Mouse (Mus musculus) adrenal gland, adult 2 months (tissue): ENCODE results near the gene Retnla. TPM values are rescaled to one million over a fixed set of nuclear protein-coding genes. Genes with fewer than 3 reads are reported as not detected.
"Not testable (repeated sequence)": the region's sequence is repeated elsewhere in the genome, so short reads cannot be mapped to it uniquely, and the experiment has no call there.

Source experiments
- DNase-seq: peaks from one replicate; pipeline ENCODE4 v3.0.0; 2021
- long read RNA-seq: library from polyadenylated mRNA; stranded (forward); transcript quantifications from one replicate; pipeline ENCODE4 v2.0.0, GENCODE M21; 2021
- polyA plus RNA-seq: library from polyadenylated mRNA; depleted of rRNA; stranded (reverse); fragments of >200 nt; gene quantifications from 2 replicates; pipeline ENCODE4 v1.2.3, GENCODE M21; 2012; rRNA removed
- total RNA-seq, 2 experiments: library from RNA; stranded (reverse); gene quantifications; 2 replicates each; pipeline ENCODE4 v1.2.3; 2021

The Retnla gene
- total RNA-seq (10 to 100 TPM; 14.5 to 36.5 TPM), polyA plus RNA-seq (23.0 and 26.3 TPM in 2 replicates)
- long read RNA-seq, transcript Retnla-201 (4 exons, 599 nt): major isoform, 6 of 8 reads
- long read RNA-seq, partial matches to known transcripts: 1 of 8 reads
- long read RNA-seq, other reads (novel, unspliced or antisense): 1 of 8 reads

DNA sequence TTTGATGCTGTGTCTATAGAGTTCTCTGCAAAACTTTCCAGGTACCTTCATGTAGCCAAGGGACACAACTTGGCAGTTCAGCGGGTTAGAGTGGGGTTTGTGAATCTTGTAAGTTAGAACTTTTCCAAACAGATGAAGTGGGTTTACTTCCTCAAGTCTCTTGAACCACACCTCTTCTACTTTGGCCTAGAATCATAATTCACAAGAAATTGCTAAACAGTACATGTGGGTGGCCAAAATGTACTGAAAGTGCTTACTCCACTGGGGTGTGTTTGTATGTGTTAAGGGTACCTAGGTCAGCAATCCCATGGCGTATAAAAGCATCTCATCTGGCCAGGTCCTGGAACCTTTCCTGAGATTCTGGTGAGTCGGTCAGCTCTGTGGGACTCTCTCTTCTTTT, at the start of gene Retnla:
TSS of gene Retnla (plus strand) at position 286 of the 400 bp plus-strand sequence.
- DNase-seq: no peak

- no peak for DNase-seq
Observed at GRCm38 (mm10) chr16:48798285-48798684, 44.1 kb upstream of the Retnla start.

DNA sequence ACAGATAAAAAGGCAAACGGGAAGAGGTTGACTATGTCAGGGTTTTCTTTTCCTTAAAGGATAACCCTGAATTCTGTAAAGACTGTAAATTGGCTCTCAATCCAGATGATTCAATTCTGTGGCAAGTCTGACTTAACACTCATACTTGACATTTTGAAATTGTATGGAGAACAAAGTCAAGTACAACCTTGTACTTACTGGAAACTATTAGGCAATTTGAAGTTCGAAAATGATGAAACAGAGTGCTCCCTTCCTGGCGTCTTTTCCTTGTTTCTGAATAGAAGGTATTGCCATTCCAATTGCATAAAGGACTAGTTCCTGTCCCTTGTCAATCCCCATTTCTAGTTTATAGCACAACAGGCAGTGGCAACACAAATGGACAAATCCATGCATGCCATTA, 42.9 kb upstream of the Retnla start:
- DNase-seq: peak; percentile 22

GRCm38 (mm10) chr16:48800906-48801305, 41.4 kb upstream of the Retnla start:
- no peak for DNase-seq

DNA sequence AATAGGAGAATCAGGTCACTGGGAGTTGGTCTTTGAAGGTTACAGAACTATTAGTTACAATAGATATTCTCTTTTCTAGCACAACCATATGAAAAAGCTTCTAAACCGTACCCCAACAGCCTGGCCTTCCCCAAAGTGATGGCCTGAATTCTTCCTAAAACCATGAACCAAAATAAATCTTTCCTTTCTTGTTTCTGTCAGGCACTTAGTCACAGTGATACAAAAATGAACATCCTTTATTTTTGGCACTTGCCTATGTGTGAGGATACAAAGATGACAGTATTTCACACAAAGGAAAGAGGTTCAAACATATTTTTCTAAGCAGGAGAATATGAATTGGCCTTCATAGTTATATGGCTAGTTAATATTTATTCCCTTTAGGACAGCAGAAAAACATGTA, 36.9 kb upstream of the Retnla start:
- no peak for DNase-seq

DNA sequence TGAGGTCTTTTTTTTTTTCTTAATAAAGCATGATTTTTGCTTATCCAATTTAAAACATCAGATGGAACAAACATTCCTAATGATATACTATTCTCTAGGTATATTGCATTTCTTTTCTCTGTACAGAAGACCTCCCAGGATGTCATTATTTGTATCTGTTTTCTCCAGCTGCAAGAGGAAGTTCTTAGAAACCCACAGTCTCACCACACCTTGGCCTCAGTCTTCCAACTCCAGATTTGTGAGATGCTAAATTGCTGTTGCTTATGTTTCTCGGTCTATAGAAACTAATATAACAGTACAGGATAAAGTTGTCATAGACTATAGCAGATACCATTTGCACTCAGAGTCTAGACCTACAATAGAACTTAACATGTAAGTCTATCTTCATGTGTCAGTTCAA, 35.8 kb upstream of the Retnla start:
- no peak for DNase-seq

DNA sequence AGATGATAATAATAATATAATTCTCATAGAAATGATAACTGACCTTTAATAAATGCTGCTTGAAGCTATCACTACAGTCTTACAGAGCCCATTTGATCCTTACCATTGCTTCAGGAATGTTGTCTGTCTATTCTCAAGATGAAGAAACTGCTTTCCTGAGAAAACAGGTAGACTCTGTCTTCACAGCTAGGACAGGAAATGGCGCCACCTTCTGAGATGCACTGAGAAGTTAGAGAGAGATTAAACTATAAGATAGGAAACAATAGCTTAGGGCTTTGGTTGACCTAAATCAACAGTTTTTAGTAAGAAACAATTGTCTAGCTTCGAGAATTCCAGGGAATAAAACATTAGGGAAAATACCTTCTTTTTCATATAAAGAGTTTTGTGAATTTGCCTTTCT, 33.0 kb upstream of the Retnla start:
- DNase-seq: no peak

DNA sequence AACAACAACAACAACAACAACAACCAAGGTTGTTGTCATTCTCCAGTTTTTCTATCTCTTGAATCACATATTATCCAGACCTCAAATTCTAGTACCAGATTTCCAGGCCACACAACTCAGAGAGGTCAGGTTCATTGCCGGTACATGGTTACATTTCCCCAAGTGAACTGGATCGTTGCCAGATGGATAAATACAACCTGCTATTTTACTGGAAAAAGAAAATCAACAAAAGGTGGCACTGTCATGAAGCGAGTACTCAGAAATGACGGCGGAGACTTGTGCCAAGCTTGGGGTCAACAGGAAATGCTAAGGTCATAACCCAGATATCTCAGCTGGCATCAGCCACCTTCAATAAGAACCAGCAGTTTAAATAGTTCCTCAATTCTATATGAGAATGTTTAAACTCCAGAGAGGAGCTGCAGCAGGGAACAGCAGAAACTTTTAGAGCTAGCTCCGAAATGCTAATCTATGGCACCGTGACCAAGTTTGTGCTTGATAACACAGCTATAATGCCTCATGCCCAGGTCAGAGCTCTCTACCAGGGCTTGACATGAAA, 30.4 kb upstream of the Retnla start:
- DNase-seq: no peak

DNA sequence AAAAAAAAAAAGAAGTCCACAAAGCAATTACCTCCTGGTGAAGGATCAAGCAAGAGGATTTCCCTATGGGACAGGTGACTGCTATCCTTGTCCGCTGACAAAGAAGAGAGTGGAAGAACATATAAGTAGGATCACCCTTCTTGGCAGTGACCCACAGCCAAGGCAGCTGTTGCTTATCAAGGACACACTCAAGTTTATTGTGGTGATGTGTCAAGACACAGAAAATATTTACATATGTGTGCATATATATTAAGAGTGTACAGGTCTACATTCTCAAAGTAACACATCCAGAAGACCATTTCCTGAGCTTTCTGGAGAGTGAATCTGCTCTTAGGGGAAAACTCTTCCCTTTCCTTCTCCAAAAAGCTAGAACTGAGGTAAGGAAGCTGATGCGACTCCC, 25.7 kb upstream of the Retnla start, which contains the start of gene Retnlb:
TSS of gene Retnlb (plus strand) at position 162 of the 400 bp plus-strand sequence.
- no peak for DNase-seq

GRCm38 (mm10) chr16:48818524-48818923, 23.8 kb upstream of the Retnla start:
- DNase-seq: no peak

- no peak for DNase-seq
Observed at GRCm38 (mm10) chr16:48826474-48826873, 15.9 kb upstream of the Retnla start.

DNA sequence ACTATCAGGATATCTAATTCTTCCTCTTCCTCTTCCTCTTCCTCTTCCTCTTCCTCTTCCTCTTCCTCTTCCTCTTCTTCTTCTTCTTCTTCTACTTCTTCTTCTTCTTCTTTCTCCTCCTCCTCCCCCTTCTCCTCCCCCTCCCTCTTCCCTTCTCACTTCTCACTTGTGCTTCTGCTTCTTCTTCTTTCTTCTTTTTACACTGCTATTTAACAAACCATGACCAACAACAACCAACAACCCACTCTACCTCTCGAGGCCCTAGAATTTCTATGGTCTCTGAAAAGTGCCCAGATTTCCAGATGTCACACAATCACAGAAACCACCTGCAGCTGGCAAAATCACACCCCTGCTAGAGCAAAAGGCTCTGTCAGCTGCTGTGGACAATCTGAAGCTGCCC, 14.7 kb upstream of the Retnla start:
- no peak for DNase-seq

- DNase-seq: no peak
Observed at GRCm38 (mm10) chr16:48829060-48829459, 13.3 kb upstream of the Retnla start.

GRCm38 (mm10) chr16:48832055-48832454, 10.3 kb upstream of the Retnla start:
- DNase-seq: no peak

GRCm38 (mm10) chr16:48833626-48834025, 8.7 kb upstream of the Retnla start:
- not testable (repeated sequence) for DNase-seq

GRCm38 (mm10) chr16:48843671-48844386, 1.5 kb downstream of the Retnla start:
- DNase-seq: no peak

DNA sequence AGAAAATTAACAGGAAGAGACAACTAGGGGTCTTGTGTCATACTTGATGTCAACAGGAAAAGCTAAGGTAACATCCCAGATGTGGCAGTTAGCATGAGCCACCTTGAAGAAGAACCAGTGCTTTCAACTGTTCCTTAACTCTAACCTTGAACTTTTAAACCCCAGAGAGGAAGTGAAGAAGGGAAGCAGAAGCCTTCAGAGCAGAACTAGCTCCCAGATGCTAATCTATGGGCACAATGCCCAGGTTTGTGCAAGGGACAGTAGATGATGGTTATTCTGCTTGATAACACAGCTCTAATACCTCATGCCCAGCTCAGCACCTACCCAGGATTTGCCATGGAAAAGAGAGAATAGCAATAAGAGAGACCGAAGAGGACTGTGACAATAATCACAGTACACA, 22.7 kb downstream of the Retnla start:
- not testable (repeated sequence) for DNase-seq

GRCm38 (mm10) chr16:48867690-48868089, 25.3 kb downstream of the Retnla start:
- no peak for DNase-seq

- DNase-seq: no peak
Observed at GRCm38 (mm10) chr16:48868663-48869062, 26.3 kb downstream of the Retnla start.

DNA sequence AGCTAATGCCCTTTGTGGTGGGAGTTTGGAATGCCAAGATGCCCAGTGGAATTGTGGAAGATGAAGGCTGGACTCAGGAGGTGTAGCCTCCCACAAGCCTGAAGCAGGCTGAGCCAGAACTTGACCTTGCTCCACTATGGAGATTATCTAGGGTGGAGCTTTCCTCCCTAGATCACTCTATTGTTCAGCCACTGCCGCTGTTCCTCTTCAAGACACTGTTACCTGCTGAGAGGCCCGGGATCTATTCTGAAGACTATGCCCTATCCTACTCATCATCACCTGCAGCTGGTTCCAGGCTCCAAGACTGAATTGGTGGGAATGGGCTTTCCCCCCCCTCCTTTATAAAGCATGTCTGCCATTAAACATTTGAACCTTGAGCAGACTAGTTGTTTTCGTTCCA, 27.3 kb downstream of the Retnla start:
- no peak for DNase-seq

DNA sequence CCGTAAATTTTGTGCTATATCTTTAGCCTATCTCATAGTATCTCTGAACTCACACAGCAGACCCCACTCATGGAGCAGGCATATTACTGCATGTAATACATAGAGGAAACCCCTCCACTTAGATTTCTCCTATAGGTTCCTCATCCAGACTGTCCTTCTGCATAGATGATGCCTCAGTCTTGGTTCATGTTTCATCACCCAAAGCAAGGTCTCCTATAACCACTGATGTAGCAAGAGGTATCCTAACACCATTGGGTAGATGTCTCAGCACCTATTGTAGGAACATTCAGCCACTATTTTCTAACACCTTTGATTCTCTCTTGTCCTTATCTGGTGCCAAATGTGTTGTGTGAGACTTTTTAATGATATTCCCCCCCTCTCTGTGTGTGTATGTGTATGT, 29.4 kb downstream of the Retnla start:
- DNase-seq: no peak

GRCm38 (mm10) chr16:48872321-48872720, 30.0 kb downstream of the Retnla start, which contains the start of gene Retnlg:
Gene Retnlg, plus strand, starts transcription at chr16:48872621.
- no peak for DNase-seq

DNA sequence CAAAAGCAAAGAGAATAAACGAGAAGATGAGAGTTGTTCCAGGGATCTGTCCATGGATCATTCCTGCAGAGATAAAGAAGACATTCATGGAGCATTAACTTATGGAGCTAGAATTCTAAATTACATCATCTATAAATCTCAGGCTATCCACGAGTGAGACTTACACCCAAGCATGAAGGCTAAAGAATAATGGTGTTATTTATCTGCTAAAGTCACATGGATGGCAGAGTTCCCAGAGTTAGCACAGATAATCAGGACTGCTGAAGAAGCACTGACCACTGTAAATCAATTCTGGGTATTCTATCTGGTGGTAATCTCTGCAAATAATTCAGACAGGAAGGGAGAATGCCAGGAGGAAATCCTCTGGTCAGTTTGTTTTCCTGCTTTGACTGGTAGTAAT, 48.4 kb downstream of the Retnla start:
- DNase-seq: no peak
